Mouse (Mus musculus) G1E (cell line): ENCODE results near the gene Tmem258.

ENCODE experiments used
- CTCF ChIP-seq: IDR thresholded peaks from 2 replicates; pipeline ENCODE4 v1.5.1; 2012; ENCODE audit warnings: low read depth, low read length, inconsistent platforms, mixed read lengths
- TAL1 ChIP-seq: conservative IDR thresholded peaks from 2 replicates; pipeline ENCODE4 v1.6.1; 2012; ENCODE audit warnings: low read depth, low read length, inconsistent platforms, mixed read lengths

GRCm38 (mm10) chr19:10223561-10223960 is 19.7 kb downstream of the Tmem258 start:
- TF ChIP-seq TAL1 (no peak), CTCF (no peak)
